Mouse (Mus musculus) adrenal gland, postnatal 14 days (tissue): ENCODE data around the gene Polr2h. TPM values are rescaled to one million over a fixed set of nuclear protein-coding genes. Genes with fewer than 3 reads are reported as not detected.

ENCODE experiments used
- DNase-seq: peaks from one replicate; pipeline ENCODE4 v3.0.0; 2021; ENCODE audit warnings: mixed read lengths
- total RNA-seq: library from RNA; stranded (reverse); gene quantifications from 2 replicates; pipeline ENCODE4 v1.2.3, GENCODE M21; 2021

Gene Polr2h
- total RNA-seq, 1 experiment from 2014 or later: 33.1 TPM

GRCm38 (mm10) chr16:20701729-20702521 lies 15.5 kb upstream of the Polr2h start:
- DNase-seq: no peak

DNA sequence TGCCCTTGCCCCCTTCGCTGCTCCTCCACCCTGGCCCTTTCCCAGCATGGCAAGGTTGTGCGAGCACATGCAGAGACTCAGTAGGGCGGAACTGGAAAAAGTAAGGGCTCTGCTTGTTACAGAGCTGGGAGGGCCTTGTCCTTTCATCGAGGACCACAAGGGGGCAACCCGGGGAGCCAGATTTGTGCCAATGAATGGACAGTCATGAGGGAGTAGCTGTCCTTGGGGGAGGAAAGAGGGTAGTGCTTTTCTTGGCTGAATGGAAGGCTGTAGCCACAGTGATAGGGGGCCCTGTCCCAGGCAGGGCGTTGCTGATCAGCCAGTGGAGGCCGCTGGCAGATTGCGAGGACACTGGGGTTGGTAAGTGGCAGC lies 15.0 kb upstream of the Polr2h start:
- DNase-seq: peak; percentile 94

DNA sequence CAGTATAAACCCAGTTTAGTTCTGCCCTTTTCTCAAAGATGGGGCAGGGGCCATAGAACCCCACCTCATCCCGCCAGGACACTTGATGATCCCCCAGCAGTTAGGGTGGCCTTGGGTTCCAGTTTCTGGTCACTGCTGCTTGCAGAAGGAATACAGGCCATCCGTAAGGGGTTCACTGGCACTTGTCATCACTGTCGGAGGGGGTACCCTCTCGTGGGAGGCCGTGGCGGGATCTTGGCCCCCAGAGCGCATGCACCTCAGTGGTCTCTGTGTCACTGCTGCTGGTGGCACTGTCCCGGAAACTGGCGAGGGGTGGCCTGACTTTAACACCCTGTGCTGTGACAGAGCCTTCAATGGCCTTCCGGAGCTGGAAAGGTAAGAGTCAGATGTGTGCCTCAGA lies 14.4 kb upstream of the Polr2h start:
- no peak for DNase-seq

- no peak for DNase-seq
These were observed 13.6 kb upstream of the Polr2h start for GRCm38 (mm10) chr16:20703699-20704400.

- no peak for DNase-seq
These were observed 11.7 kb upstream of the Polr2h start for GRCm38 (mm10) chr16:20705786-20706185.

DNA sequence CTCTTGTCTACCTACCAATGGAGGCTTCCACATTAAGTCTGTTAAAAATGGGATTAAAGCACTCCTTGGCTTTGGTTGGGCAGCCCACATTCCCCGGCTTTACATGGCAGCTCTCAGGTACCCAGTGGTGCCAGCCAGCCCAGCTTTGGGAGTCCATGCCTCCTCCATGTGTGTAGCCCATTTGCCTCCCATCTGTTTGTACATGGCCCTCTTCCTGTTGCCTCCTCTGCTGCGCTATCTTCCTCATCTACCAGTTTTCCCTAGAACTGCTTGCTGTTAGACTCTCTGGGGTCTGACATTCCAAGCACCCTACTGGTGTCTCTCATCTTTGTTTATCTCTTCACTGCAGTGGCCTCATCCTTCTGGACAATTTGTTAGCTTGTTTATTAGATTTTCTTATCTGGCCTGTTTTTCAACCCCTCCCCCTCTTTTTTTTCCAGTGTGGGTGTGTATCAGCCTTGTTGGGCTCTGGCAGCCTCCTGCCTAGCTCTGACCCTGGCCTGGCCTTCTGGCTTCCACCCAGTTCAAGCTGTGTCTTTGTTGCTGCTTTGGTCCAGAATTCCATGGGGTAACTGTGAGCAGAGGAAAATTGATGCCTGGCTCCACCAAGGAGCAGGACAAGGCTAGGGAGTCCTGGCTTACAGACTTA lies 10.9 kb upstream of the Polr2h start:
- peak; percentile 66 for DNase-seq

- DNase-seq: no peak
These were observed 9.1 kb upstream of the Polr2h start for GRCm38 (mm10) chr16:20708220-20708938.

DNA sequence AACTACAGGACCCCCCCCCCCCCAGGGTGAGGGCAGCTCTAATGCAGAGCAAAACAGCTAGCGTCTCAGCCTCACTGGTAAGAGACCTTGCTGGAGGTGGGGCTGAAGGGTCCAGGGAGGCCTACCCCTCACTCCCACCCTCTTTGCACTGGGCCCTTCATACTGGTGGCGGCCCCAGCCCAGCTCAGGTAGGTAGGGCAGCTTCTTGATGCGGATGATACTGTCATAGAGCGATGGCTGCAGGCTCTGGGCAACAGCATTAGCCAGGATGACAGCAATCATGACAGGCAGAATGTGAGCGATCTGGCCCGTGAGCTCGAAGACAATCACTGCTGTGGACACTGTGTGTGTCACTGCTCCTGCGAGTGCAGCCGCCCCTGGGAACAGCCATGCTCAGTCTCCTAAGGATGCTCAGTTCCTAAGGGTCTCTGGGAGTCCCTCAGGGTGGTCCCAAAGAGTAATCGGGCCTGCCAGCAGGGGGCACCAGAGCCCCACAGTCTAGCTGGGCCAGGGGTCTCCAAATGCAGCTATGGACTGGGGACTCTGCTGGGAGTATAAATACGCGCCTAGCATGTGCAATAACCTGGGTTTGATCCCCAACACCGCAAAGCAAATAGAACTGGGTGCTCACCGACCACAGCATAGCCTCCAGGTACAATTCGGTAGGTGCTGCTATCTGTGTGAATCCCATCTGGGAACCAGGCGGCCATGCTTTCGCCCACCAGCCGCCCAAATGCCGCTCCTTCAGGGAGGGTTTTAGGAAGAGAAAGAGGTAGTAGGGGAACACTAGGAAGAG lies 8.3 kb upstream of the Polr2h start:
- DNase-seq: no peak

DNA sequence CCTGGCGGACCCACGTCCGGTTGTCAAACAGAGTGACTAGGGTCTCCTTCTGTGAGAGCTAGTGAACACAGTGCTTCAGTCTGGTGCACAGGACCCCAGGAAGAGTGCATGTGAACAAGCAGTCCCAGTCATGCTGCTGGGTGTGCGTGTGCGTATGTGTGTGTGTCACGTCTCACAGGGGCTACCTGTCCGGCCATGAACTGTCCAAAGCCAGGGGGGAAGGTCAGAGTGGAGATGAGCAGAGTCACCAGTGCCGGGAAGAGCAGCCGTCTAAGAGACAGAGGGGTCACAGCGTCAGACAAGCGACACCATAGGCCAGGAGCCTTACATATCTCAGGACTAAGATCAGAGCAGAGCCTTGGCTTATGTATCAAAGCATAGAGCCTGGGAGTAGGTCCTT lies 7.1 kb upstream of the Polr2h start:
- no peak for DNase-seq

DNA sequence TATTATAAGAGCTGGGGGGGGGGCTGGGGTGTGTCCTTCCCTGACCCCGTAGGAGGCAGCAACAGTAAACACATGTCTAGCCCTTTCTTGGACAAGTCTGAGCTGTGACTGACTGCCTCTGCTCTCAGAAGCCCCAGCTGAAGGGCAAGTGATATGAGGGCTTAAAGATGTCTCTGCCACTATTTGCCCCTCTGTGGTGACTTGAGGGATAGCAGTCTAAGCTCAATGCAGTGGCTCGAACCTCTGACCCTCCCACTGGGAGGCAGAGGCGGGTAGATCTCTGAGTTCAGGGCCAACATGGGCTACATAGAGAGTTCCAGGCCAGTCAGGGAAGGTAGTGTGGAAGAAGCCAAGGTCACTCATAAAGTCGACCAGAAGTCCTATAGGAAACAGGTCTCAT lies 6.7 kb upstream of the Polr2h start:
- DNase-seq: no peak

- no peak for DNase-seq
These were observed 5.3 kb upstream of the Polr2h start for GRCm38 (mm10) chr16:20712190-20712589.

DNA sequence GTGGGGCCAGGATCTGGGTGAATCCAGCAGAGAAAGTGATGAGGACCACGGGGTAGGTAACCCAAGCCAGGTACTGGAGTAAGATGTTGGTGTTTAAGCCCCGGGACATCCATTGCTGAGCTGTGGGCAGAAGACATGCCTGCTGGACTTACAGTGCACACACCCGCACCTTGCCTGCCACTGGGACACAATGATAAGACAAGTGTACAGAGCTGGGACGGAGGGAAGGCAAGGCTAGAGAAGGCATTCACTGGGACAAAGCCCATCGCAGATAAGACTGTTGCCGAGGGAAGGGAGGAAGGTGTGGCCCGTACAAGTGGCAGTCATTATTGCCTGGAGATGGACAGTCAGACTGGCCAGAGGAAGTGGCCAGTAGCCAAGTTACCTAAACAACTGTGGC lies 4.6 kb upstream of the Polr2h start:
- no peak for DNase-seq

- no peak for DNase-seq
These were observed 3.0 kb upstream of the Polr2h start for GRCm38 (mm10) chr16:20714307-20715080.

- no peak for DNase-seq
These were observed 2.3 kb upstream of the Polr2h start for GRCm38 (mm10) chr16:20715161-20715560.

- DNase-seq: no peak
These were observed 1.9 kb upstream of the Polr2h start for GRCm38 (mm10) chr16:20715566-20715965.

DNA sequence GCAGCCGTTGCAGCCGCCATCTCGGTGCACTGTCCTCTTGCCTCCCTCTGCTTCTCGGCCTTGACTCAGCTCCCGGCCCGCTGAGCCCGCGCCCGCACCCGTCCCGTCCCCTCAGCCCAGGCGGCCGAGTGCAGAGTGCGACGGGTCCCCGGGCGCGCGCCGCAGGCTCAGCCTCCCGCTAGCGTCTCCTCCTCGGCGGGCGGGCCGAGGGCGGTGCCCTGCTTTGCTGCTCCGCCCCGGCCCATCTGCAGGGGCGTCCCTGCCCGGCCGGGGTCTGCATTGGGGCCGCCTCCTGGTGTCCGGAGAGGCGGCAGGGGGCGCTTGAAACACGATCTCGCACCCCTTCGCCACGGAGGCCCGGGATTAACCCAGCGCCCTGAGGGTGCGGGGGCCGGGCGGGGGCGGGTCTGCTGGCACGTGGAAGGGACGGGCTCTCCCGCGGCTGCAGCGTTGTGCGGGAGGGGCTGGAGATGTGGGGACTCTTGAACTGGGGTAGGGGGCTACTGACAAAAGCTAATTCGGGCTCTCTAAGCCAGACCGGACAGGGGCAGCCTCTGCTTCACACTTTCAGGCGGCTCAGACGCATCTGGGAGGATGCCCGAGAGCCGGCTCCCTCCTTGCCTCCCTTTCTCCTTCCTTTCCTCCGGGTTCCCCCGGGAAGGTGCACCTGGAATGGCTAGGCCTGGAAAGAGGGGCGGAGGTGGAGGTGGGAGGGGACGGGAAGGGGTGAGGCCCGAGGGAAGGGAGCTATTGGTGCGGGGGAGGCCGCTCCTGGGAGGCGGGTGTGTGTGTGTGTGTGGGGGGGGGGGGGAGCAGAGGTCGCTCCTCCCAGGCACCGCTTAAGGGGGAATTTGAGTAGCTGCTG lies 1.3 kb upstream of the Polr2h start:
- DNase-seq: peak; percentile 91

GRCm38 (mm10) chr16:20716841-20717180 lies 654 bp upstream of the Polr2h start:
- DNase-seq: no peak

DNA sequence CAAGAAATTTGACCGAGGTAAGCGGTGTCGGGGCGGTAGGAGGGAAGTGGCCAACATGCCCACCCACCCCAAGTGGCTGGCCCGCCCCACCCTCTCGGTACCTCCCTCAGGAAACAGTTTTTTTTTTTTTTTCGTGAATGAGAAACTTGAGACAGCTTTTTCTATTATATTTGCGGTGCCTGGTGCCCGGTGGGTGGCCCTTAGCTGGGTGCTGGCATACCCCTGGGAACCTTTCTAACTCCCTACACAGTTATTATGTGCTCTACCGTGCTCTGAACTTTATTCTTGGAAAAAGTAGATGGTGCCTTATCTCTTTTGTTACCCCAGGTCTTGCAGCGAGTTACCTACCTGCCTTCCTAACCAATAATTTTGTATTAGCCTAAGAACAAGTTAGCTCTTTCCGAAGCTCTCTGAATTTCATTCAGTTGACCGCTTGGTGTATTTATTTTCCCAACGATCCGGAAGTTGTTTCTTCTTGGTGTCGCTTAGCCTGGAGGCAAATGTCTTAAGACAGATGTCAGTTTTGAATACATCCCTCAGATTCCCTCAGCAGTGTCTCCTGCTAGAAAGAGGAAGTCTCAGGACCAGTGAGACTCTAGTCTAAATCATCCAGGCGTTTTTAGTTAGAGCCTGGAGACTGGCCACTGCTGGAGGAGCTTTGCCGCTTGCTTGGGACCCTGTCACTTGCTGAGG lies 659 bp downstream of the Polr2h start:
- no peak for DNase-seq

GRCm38 (mm10) chr16:20721808-20722207 lies 4.3 kb downstream of the Polr2h start:
- DNase-seq: peak; percentile 40

GRCm38 (mm10) chr16:20722736-20723135 lies 5.3 kb downstream of the Polr2h start:
- DNase-seq: no peak
